Mouse (Mus musculus): ENCODE results near the gene Ccl9. TPM values are rescaled to one million over a fixed set of nuclear protein-coding genes. Genes with fewer than 3 reads are reported as not detected.
A peak's percentile ranks its signal among the peaks of the same experiment; 100 is the strongest.

The Ccl9 gene
- polyA plus RNA-seq, 1 experiment from 2014 or later = 1.7 TPM

- no peak overlapping the region for H3K27ac ChIP-seq
- no peak overlapping the region for H3K9ac ChIP-seq
- ATAC-seq (ENCODE audit: low FRiP score) = no peak
- H3K9me3 ChIP-seq (replicated peaks) = no peaks in the 10 kb centered on the region
- WGBS = 66% methylated on average over 9 of the region's 9 CpGs
- no peaks in the 10 kb centered on the region for H3K27me3 ChIP-seq
- H3K36me3 ChIP-seq = no peaks in the 10 kb centered on the region
- no peaks in the 10 kb centered on the region for H3K4me1 ChIP-seq
- no peak overlapping the region for H3K4me2 ChIP-seq (replicated peaks)
- no peak overlapping the region for H3K4me3 ChIP-seq
Observed at GRCm38 (mm10) chr11:83572834-83573233, 5.6 kb downstream of the Ccl9 start.

DNA sequence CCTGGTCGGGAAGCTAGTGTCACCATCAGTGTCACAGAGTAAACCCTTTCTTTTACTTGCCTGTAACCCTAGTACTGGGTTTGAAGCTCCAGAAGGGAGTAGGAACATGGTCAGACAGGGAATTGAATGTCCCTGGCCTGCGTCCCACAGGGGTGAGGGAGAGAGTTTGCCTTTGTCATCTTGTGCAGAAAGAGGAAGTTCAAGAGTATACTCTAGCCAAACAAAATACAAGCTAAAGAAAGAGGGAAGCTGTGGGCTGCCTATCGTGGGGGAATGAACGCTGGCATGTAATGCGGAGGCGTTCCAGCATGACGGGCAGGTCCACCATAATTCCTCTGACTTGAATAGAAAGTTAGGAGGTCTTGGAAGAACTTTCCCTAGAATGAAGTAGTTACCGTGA lies 6.2 kb downstream of the Ccl9 start:
- H3K27me3 ChIP-seq = no peaks in the 10 kb centered on the region
- no peaks in the 10 kb centered on the region for H3K36me3 ChIP-seq
- H3K27ac ChIP-seq = no peak overlapping the region
- no peak for ATAC-seq (ENCODE audit: low FRiP score)
- H3K9ac ChIP-seq = no peak overlapping the region
- no peaks in the 10 kb centered on the region for H3K4me1 ChIP-seq
- 91% methylated on average over 8 of the region's 8 CpGs for WGBS
- no peak overlapping the region for H3K4me2 ChIP-seq (replicated peaks)
- no peak overlapping the region for H3K4me3 ChIP-seq
- no peaks in the 10 kb centered on the region for H3K9me3 ChIP-seq (replicated peaks)

DNA sequence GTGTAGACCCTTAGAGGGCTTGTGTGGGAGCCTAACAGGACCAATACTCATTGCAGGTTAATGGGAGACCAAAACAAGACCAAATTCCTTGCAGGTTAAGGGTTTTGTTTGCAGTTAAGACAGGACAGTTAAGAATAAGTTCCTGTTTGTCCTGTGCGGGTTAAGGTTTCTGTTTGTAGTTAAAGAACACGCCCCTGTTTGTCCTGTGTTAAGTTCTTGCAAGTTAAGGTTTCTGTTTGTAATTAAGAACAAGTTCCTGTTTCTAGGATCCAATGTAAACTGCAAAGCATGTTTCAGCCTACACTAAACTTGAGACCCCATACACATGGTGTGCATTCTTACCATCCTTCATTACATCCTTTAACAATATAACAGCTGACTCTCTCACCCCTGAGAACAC lies 8.2 kb downstream of the Ccl9 start:
- ATAC-seq (ENCODE audit: low FRiP score) = no peak
- 79% methylated on average over 2 of the region's 2 CpGs for WGBS

GRCm38 (mm10) chr11:83569249-83569648 lies 9.2 kb downstream of the Ccl9 start:
- no peak overlapping the region for H3K27ac ChIP-seq
- no peak overlapping the region for H3K9ac ChIP-seq
- H3K36me3 ChIP-seq = no peaks in the 10 kb centered on the region
- H3K4me2 ChIP-seq (replicated peaks) = no peak overlapping the region
- H3K4me1 ChIP-seq = no peaks in the 10 kb centered on the region
- H3K4me3 ChIP-seq = no peak overlapping the region
- no peak for ATAC-seq (ENCODE audit: low FRiP score)
- no peaks in the 10 kb centered on the region for H3K9me3 ChIP-seq (replicated peaks)
- 94% methylated on average over 7 of the region's 7 CpGs for WGBS
- H3K27me3 ChIP-seq = no peaks in the 10 kb centered on the region

More for the DNA sequence above, 8.2 kb downstream of the Ccl9 start:
- no peak overlapping the region for H3K9ac ChIP-seq
- H3K36me3 ChIP-seq = no peaks in the 10 kb centered on the region
- no peaks in the 10 kb centered on the region for H3K27me3 ChIP-seq
- H3K4me3 ChIP-seq = no peak overlapping the region
- H3K4me1 ChIP-seq = no peaks in the 10 kb centered on the region
- H3K9me3 ChIP-seq (replicated peaks) = no peaks in the 10 kb centered on the region
- no peak overlapping the region for H3K27ac ChIP-seq
- H3K4me2 ChIP-seq (replicated peaks) = no peak overlapping the region

- Histone ChIP-seq H3K4me3 (no peak overlapping the region), H3K27ac (no peak overlapping the region), H3K9me3 (replicated peaks) (no peaks in the 10 kb centered on the region), H3K36me3 (no peaks in the 10 kb centered on the region), H3K4me1 (no peaks in the 10 kb centered on the region), H3K27me3 (no peaks in the 10 kb centered on the region), H3K9ac (no peak overlapping the region), H3K4me2 (replicated peaks) (no peak overlapping the region)
- no peak for ATAC-seq (ENCODE audit: low FRiP score)
- WGBS = 87% methylated on average over 3 of the region's 3 CpGs
Observed at GRCm38 (mm10) chr11:83568786-83569185, 9.7 kb downstream of the Ccl9 start.

GRCm38 (mm10) chr11:83568061-83568460 lies 10.4 kb downstream of the Ccl9 start:
- ATAC-seq (ENCODE audit: low FRiP score) = no peak
- H3K36me3 ChIP-seq = no peaks in the 10 kb centered on the region
- no peaks in the 10 kb centered on the region for H3K4me1 ChIP-seq
- H3K27me3 ChIP-seq = no peaks in the 10 kb centered on the region
- H3K9me3 ChIP-seq (replicated peaks) = no peaks in the 10 kb centered on the region
- H3K4me2 ChIP-seq (replicated peaks) = no peak overlapping the region
- H3K27ac ChIP-seq = no peak overlapping the region
- WGBS = 92% methylated on average over 9 of the region's 9 CpGs
- H3K9ac ChIP-seq = no peak overlapping the region
- no peak overlapping the region for H3K4me3 ChIP-seq

DNA sequence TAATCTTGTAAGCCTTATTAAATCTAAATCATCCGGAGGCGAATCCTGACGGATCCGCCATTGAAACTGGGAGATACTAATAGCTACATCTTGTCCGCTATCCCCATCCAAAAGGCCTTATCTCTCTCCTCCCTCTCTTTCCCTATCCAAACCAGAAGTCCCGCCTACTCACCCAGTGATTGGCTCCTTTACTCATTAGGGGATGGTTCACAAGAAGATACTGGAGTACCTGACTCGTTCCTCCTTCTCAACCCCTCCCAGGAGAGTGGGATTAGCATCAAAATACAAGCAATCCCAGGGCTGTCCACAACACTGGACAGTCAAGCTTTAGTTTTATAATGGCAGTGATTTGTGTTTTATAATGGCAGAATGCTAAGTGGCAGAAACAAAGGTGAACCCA lies 11.1 kb downstream of the Ccl9 start:
- no peak overlapping the region for H3K4me2 ChIP-seq (replicated peaks)
- H3K9me3 ChIP-seq (replicated peaks) = no peaks in the 10 kb centered on the region
- H3K27me3 ChIP-seq = no peaks in the 10 kb centered on the region
- 73% methylated on average over 7 of the region's 7 CpGs for WGBS
- no peak overlapping the region for H3K4me3 ChIP-seq
- H3K9ac ChIP-seq = no peak overlapping the region
- no peak for ATAC-seq (ENCODE audit: low FRiP score)
- H3K27ac ChIP-seq = no peak overlapping the region
- no peaks in the 10 kb centered on the region for H3K4me1 ChIP-seq
- no peaks in the 10 kb centered on the region for H3K36me3 ChIP-seq

GRCm38 (mm10) chr11:83566617-83567016 lies 11.8 kb downstream of the Ccl9 start:
- no peak for ATAC-seq (ENCODE audit: low FRiP score)
- H3K4me3 ChIP-seq = no peak overlapping the region
- no peak overlapping the region for H3K27ac ChIP-seq
- H3K4me1 ChIP-seq = no peaks in the 10 kb centered on the region
- no peak overlapping the region for H3K4me2 ChIP-seq (replicated peaks)
- H3K27me3 ChIP-seq = no peaks in the 10 kb centered on the region
- H3K9me3 ChIP-seq (replicated peaks) = no peaks in the 10 kb centered on the region
- no peak overlapping the region for H3K9ac ChIP-seq
- H3K36me3 ChIP-seq = no peaks in the 10 kb centered on the region

GRCm38 (mm10) chr11:83563754-83564153 lies 14.7 kb downstream of the Ccl9 start:
- no peaks in the 10 kb centered on the region for H3K9me3 ChIP-seq (replicated peaks)
- H3K27me3 ChIP-seq = no peaks in the 10 kb centered on the region
- H3K4me3 ChIP-seq = no peak overlapping the region
- H3K9ac ChIP-seq = no peak overlapping the region
- no peaks in the 10 kb centered on the region for H3K36me3 ChIP-seq
- H3K4me2 ChIP-seq (replicated peaks) = no peak overlapping the region
- no peak for ATAC-seq (ENCODE audit: low FRiP score)
- H3K4me1 ChIP-seq = no peaks in the 10 kb centered on the region
- WGBS = 83% methylated on average over 2 of the region's 2 CpGs
- H3K27ac ChIP-seq = no peak overlapping the region

DNA sequence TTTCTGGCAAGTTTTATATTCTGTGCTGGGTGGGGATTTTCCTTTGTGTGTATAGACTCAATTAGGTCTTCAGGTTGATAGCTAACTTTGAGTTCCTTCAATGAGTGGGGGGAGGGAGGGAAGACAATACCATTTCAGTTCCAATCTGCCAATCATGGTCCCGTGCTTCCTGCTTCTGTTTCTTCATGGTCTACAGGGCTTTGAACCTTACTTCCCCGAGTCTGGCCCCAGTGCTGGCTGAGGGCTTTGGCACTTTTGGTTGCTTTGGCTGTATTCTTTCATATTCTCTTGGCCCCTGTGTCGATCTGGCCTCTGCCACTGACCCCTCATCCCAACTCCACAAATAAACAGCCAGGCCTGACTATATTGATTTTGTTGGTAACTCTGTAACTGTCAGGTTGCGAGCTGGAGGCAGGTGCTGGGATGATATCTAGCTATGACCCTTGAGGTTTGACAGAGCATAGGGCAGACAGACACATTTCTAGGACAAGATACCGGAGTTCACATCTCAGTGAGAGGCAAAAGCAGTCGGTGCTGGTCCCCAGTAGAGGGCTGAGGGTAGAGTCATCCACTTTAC lies 16.0 kb downstream of the Ccl9 start:
- H3K9ac ChIP-seq = no peak overlapping the region

DNA sequence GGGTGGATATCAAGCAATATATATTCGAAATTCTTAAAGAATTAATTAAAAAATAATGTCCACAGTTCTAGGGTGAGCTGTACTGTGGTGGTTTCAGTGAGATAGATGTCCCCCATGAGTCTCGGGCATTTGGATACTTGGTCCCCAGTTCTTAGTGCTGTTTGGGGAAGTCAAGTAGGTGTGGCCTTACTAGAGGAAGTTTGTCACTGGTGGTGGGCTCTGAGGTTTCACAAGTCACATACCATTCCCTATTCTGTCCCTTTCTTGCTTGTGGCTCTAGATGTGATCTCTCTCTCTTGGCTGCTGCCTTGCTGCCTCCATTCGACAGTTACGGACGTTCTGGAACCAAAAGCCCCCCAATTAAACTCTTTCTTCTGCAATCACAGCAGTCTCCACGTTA lies 18.0 kb downstream of the Ccl9 start:
- WGBS = 79% methylated on average over 6 of the region's 6 CpGs
- H3K9me3 ChIP-seq (replicated peaks) = no peaks in the 10 kb centered on the region
- H3K4me3 ChIP-seq = no peak overlapping the region
- H3K36me3 ChIP-seq = no peaks in the 10 kb centered on the region
- H3K4me2 ChIP-seq (replicated peaks) = no peak overlapping the region
- H3K4me1 ChIP-seq = peaks cover 7% of the 10 kb centered on the region
- no peak overlapping the region for H3K9ac ChIP-seq
- no peaks in the 10 kb centered on the region for H3K27me3 ChIP-seq
- H3K27ac ChIP-seq = no peak overlapping the region
- ATAC-seq (ENCODE audit: low FRiP score) = no peak

More for the DNA sequence above, 16.0 kb downstream of the Ccl9 start:
- Histone ChIP-seq H3K4me1 (no peaks in the 10 kb centered on the region), H3K36me3 (no peaks in the 10 kb centered on the region), H3K27ac (no peak overlapping the region), H3K4me2 (replicated peaks) (no peak overlapping the region), H3K4me3 (no peak overlapping the region), H3K27me3 (no peaks in the 10 kb centered on the region), H3K9me3 (replicated peaks) (no peaks in the 10 kb centered on the region)
- WGBS = 72% methylated on average over 6 of the region's 6 CpGs
- ATAC-seq (ENCODE audit: low FRiP score) = no peak

DNA sequence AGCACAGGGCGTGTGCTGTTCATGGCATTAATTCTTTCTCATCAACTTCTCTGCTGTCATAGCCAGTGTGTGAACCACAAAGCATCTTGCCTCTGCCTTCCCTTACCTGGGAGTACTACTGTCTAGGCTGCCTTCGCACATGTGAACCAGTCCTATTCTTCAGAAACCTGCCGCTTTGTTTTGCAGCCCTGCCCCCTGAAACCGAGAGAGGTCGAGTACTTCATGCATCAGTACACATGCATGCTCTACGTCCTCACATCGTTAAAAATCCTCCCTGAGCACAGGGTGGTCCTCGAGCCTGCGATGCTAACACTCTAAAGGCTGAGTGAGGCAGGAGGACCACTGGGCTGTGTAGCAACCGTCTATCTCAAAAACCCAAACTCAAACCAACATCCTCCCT lies 21.4 kb downstream of the Ccl9 start:
- H3K27ac ChIP-seq = no peak overlapping the region
- no peaks in the 10 kb centered on the region for H3K27me3 ChIP-seq
- no peak overlapping the region for H3K4me3 ChIP-seq
- 55% methylated on average over 10 of the region's 10 CpGs for WGBS
- no peak overlapping the region for H3K9ac ChIP-seq
- H3K4me2 ChIP-seq (replicated peaks) = no peak overlapping the region
- H3K9me3 ChIP-seq (replicated peaks) = no peaks in the 10 kb centered on the region
- peaks cover 7% of the 10 kb centered on the region for H3K4me1 ChIP-seq
- peak; percentile 26; the same call in 1 of the 2 replicates for ATAC-seq (ENCODE audit: low FRiP score)
- H3K36me3 ChIP-seq = no peaks in the 10 kb centered on the region

- no peaks in the 10 kb centered on the region for H3K27me3 ChIP-seq
- peak overlapping the region; percentile 39; the same call in 1 of the 2 replicates for H3K9ac ChIP-seq
- 0 out of 2 replicates have a peak, but pooled peaks have one; percentile 16 for ATAC-seq (ENCODE audit: low FRiP score)
- 30% methylated on average over 8 of the region's 8 CpGs for WGBS
- no peak overlapping the region for H3K27ac ChIP-seq
- peaks cover 7% of the 10 kb centered on the region for H3K4me1 ChIP-seq
- H3K36me3 ChIP-seq = no peaks in the 10 kb centered on the region
- no peak overlapping the region for H3K4me2 ChIP-seq (replicated peaks)
- H3K4me3 ChIP-seq = no peak overlapping the region
- no peaks in the 10 kb centered on the region for H3K9me3 ChIP-seq (replicated peaks)
Observed at GRCm38 (mm10) chr11:83556085-83556781, 22.2 kb downstream of the Ccl9 start.

All from hindbrain, embryonic 12.5 days (tissue).